Mouse (Mus musculus) CH12.LX (cell line): ENCODE data around the gene Oprd1. TPM values are rescaled to one million over a fixed set of nuclear protein-coding genes. Genes with fewer than 3 reads are reported as not detected.

Experiments
- DNase-seq: peaks from one replicate; pipeline ENCODE4 v3.0.0-alpha.2; 2013; ENCODE audit errors: extremely low read depth
- H3K27ac ChIP-seq: 2 replicates; pipeline ENCODE4 v1.5.1; 2012; ENCODE audit warnings: low read depth, mild to moderate bottlenecking, control low read depth, moderate library complexity; ENCODE audit not compliant: insufficient read depth
- H3K27me3 ChIP-seq: replicated peaks from 2 replicates; pipeline ENCODE3; 2012; ENCODE audit warnings: inconsistent platforms
- H3K36me3 ChIP-seq, 2 experiments: replicated peaks in 1 of 2; 2 replicates each; pipeline versions ENCODE3 to v1.6.1; 2012; ENCODE audit warnings: inconsistent platforms in 1 of 2, low read length in 1 of 2, mild to moderate bottlenecking in 1 of 2, mixed read lengths in 1 of 2, moderate library complexity in 1 of 2; ENCODE audit not compliant: control insufficient read depth in 1 of 2, insufficient read depth in 1 of 2
- H3K4me1 ChIP-seq, 2 experiments: 2 replicates each; pipeline ENCODE4 v1.6.1; 2012; ENCODE audit warnings: inconsistent platforms in 1 of 2, moderate library complexity in 1 of 2; ENCODE audit not compliant: insufficient read depth in 2 of 2, control insufficient read depth in 1 of 2
- H3K4me2 ChIP-seq: 2 replicates; pipeline ENCODE4 v1.6.1; 2012; ENCODE audit warnings: low read depth, mild to moderate bottlenecking, control low read depth; ENCODE audit not compliant: poor library complexity, insufficient read depth, severe bottlenecking
- H3K4me3 ChIP-seq, 3 experiments: fragments of 150-350 bp in 1 of 3; sonication (generic) in 1 of 3; replicated peaks in 1 of 3; 2 replicates each; pipeline versions ENCODE3 to v1.5.1; 2011 to 2012; ENCODE audit warnings: low read depth in 2 of 3, low read length in 2 of 3, mild to moderate bottlenecking in 2 of 3, moderate library complexity in 2 of 3, control low read depth in 1 of 3, improper control_type of control experiment in 1 of 3, inconsistent platforms in 1 of 3, mixed read lengths in 1 of 3; ENCODE audit not compliant: poor library complexity in 1 of 3
- H3K79me2 ChIP-seq: replicated peaks from 2 replicates; pipeline ENCODE4 v1.6.1; 2012; ENCODE audit warnings: mild to moderate bottlenecking, moderate library complexity; ENCODE audit not compliant: control insufficient read depth, poor library complexity, insufficient read depth, severe bottlenecking; ENCODE audit errors: extremely low read depth
- H3K9ac ChIP-seq: 2 replicates; pipeline ENCODE4 v1.6.1; 2012; ENCODE audit warnings: low read depth, mild to moderate bottlenecking, control low read depth, moderate library complexity; ENCODE audit not compliant: insufficient read depth
- H3K9me3 ChIP-seq: replicated peaks from 2 replicates; pipeline ENCODE3; 2012; ENCODE audit warnings: low read length, inconsistent platforms, mixed read lengths
- BHLHE40 ChIP-seq: IDR thresholded peaks from 2 replicates; pipeline ENCODE4 v1.6.1; 2011; ENCODE audit warnings: mild to moderate bottlenecking, low read depth, low read length, improper control_type of control experiment
- CHD1 ChIP-seq: IDR thresholded peaks from 2 replicates; pipeline ENCODE4 v1.6.1; 2012; ENCODE audit warnings: low read depth, low read length, improper control_type of control experiment, inconsistent platforms
- CTCF ChIP-seq, 2 experiments: IDR thresholded peaks in 1 of 2; conservative IDR thresholded peaks in 1 of 2; 2 replicates each; pipeline ENCODE4 v1.5.1; 2011 to 2012; ENCODE audit warnings: low read depth in 2 of 2, low read length in 2 of 2, improper control_type of control experiment in 1 of 2, inconsistent platforms in 1 of 2, mild to moderate bottlenecking in 1 of 2, moderate library complexity in 1 of 2
- E2F4 ChIP-seq: IDR thresholded peaks from 2 replicates; pipeline ENCODE4 v1.6.1; 2011; ENCODE audit warnings: low read depth, low read length, improper control_type of control experiment; ENCODE audit not compliant: insufficient replicate concordance
- GABPA ChIP-seq: IDR thresholded peaks from 2 replicates; pipeline ENCODE4 v1.6.1; 2012; ENCODE audit warnings: low read depth, low read length, improper control_type of control experiment, inconsistent platforms; ENCODE audit not compliant: insufficient replicate concordance
- HCFC1 ChIP-seq: IDR thresholded peaks from 2 replicates; pipeline ENCODE4 v1.6.1; 2012; ENCODE audit warnings: low read depth, mild to moderate bottlenecking, inconsistent platforms, low read length, improper control_type of control experiment
- IRF4 ChIP-seq: IDR thresholded peaks from 2 replicates; pipeline ENCODE4 v1.6.1; 2014; ENCODE audit warnings: low read depth, mild to moderate bottlenecking, inconsistent platforms, low read length, improper control_type of control experiment
- MAFK ChIP-seq: IDR thresholded peaks from 2 replicates; pipeline ENCODE4 v1.6.1; 2011; ENCODE audit warnings: low read length, improper control_type of control experiment; ENCODE audit not compliant: insufficient replicate concordance
- MAX ChIP-seq: IDR thresholded peaks from 2 replicates; pipeline ENCODE4 v1.6.1; 2011; ENCODE audit warnings: low read length, improper control_type of control experiment
- MAZ ChIP-seq: IDR thresholded peaks from 2 replicates; pipeline ENCODE4 v1.6.1; 2012; ENCODE audit warnings: low read depth, mild to moderate bottlenecking, inconsistent platforms, low read length, improper control_type of control experiment, moderate library complexity
- MEF2A ChIP-seq: IDR thresholded peaks from 2 replicates; pipeline ENCODE4 v1.6.1; 2014; ENCODE audit warnings: low read depth, mild to moderate bottlenecking, inconsistent platforms, low read length, improper control_type of control experiment, borderline replicate concordance
- MYC ChIP-seq: IDR thresholded peaks from 2 replicates; pipeline ENCODE4 v1.6.1; 2011; ENCODE audit warnings: low read depth, mild to moderate bottlenecking, improper control_type of control experiment, low read length
- NELFE ChIP-seq: IDR thresholded peaks from 2 replicates; pipeline ENCODE4 v1.6.1; 2011; ENCODE audit warnings: low read depth, low read length, improper control_type of control experiment
- POLR2A ChIP-seq: IDR thresholded peaks from 2 replicates; pipeline ENCODE4 v1.6.1; 2011; ENCODE audit warnings: low read depth, mild to moderate bottlenecking, improper control_type of control experiment, low read length
- POLR2AphosphoS2 ChIP-seq: IDR thresholded peaks from 2 replicates; pipeline ENCODE4 v1.6.1; 2011; ENCODE audit warnings: low read depth, low read length, improper control_type of control experiment
- RAD21 ChIP-seq: IDR thresholded peaks from 2 replicates; pipeline ENCODE4 v1.6.1; 2011; ENCODE audit warnings: low read depth, mild to moderate bottlenecking, low read length, improper control_type of control experiment, moderate library complexity
- RCOR1 ChIP-seq: conservative IDR thresholded peaks from 2 replicates; pipeline ENCODE4 v1.6.1; 2012; ENCODE audit warnings: low read depth, mild to moderate bottlenecking, inconsistent platforms, low read length, improper control_type of control experiment
- SMC3 ChIP-seq: IDR thresholded peaks from 2 replicates; pipeline ENCODE4 v1.6.1; 2011; ENCODE audit warnings: low read depth, low read length, improper control_type of control experiment
- TCF12 ChIP-seq: IDR thresholded peaks from 2 replicates; pipeline ENCODE4 v1.6.1; 2014; ENCODE audit warnings: low read depth, mild to moderate bottlenecking, inconsistent platforms, low read length, improper control_type of control experiment
- USF2 ChIP-seq: conservative IDR thresholded peaks from 2 replicates; pipeline ENCODE4 v1.6.1; 2011; ENCODE audit warnings: low read depth, low read length, improper control_type of control experiment
- ZKSCAN1 ChIP-seq: IDR thresholded peaks from 2 replicates; pipeline ENCODE4 v1.6.1; 2012; ENCODE audit warnings: low read depth, inconsistent platforms, low read length, improper control_type of control experiment, borderline replicate concordance
- dilution Hi-C: fragments of 300-500 bp; cut with MboI; formaldehyde crosslinking; loops from 2 replicates; pipeline ENCODE4 v1.14.3; 2020; ENCODE audit warnings: low sequenced_read_pairs; ENCODE audit not compliant: extremely low pct_unique_long_range_greater_than_20kb, extremely low pct_ligation_motif_present
- in situ Hi-C: fragments of 300-500 bp; cut with MboI; formaldehyde crosslinking; loops from 3 replicates; pipeline ENCODE4 v1.14.3; 2019; ENCODE audit warnings: low sequenced_read_pairs, low pct_ligation_motif_present, low pct_unique_long_range_greater_than_20kb, mixed read lengths
- polyA plus RNA-seq: library from polyadenylated mRNA; unstranded; fragments of >175 nt; gene quantifications from 2 replicates; pipeline ENCODE4 v1.2.1, GENCODE M21; 2012; ENCODE audit warnings: low read depth; ENCODE audit not compliant: insufficient read length
- total RNA-seq, 2 experiments: library from RNA; depleted of rRNA; stranded (reverse); fragments of 300-350 nt in 1 of 2; fragments of >200 nt in 1 of 2; gene quantifications; 2 replicates each; pipeline ENCODE4 v1.2.3; 2012 to 2014

Gene Oprd1
- total and polyA plus RNA-seq, 3 experiments: not detected

DNA sequence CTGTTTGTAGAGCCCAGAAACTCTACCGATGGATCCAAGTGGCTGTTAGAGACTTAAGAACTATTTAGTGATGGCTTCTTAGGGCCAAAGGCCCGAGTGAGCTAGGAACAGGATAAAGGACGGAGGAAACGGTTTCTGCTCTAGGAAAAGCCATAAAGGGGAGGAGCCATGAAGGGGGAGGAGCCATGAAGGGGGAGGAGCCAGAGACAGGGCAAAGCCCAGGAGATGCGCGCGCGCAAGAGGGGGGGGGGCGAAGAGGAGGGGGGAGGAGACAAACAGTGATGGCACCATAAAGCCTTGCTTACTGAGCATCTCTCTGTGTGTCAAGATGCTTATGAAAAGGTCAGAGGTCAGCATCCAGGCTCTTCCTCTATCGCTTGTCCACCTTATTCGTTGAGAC, 13.6 kb downstream of the Oprd1 start:
- no peaks in the 10 kb centered on the region for H3K9me3 ChIP-seq
- no peak overlapping the region for H3K9ac ChIP-seq
- TF ChIP-seq CTCF (conservative IDR thresholded peaks at IDR 0.05 in 1 of 2, IDR thresholded peaks at IDR 0.05 in 1 of 2; ENCODE audit: low read depth in 2 of 2, low read length in 2 of 2): no peak
- TF ChIP-seq SMC3: no peak
- TF ChIP-seq E2F4: no peak
- TF ChIP-seq POLR2A: no peak
- TF ChIP-seq RCOR1: no peak
- no peak for TF ChIP-seq HCFC1
- TF ChIP-seq MYC: no peak
- TF ChIP-seq IRF4: no peak
- TF ChIP-seq NELFE: no peak
- no peak for TF ChIP-seq GABPA
- TF ChIP-seq CHD1: no peak
- no peak for TF ChIP-seq MAFK
- TF ChIP-seq USF2: no peak
- TF ChIP-seq TCF12: no peak
- TF ChIP-seq MAX: no peak
- no peak for TF ChIP-seq RAD21
- no peak for TF ChIP-seq POLR2AphosphoS2
- no peak for TF ChIP-seq ZKSCAN1
- no peak for TF ChIP-seq MAZ
- TF ChIP-seq MEF2A: no peak
- no peaks in the 10 kb centered on the region for H3K79me2 ChIP-seq
- no peak overlapping the region for H3K4me2 ChIP-seq
- H3K27me3 ChIP-seq: peaks cover 20% of the 10 kb centered on the region
- DNase-seq: no peak
- H3K4me1 ChIP-seq: no peaks in the 10 kb centered on the region
- in situ Hi-C loops: no loop called here
- no peak overlapping the region for H3K27ac ChIP-seq
- H3K36me3 ChIP-seq: no peaks in the 10 kb centered on the region
- dilution Hi-C loops: no loop called here
- H3K4me3 ChIP-seq: no peak overlapping the region

DNA sequence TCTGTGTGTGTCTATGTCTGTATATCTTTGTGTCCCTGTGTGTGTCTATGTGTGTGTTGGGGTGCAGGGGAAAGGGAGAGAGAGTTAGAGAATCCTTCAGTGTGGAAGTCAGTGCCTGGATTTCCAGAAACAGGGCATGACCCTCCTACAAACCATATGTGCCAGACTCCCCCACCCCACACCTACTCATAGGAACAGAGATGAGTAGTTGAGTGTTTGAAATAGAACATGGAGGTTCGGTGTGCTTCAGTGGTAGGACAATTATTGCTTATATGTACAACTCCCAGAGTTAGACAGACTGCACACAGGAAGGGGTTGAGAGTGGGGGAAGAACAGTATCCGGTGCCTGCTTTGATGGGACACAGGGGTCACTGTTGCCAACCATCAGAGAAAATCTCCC, 14.2 kb downstream of the Oprd1 start:
- no peak overlapping the region for H3K4me2 ChIP-seq
- no peaks in the 10 kb centered on the region for H3K36me3 ChIP-seq
- no peak overlapping the region for H3K27ac ChIP-seq
- dilution Hi-C loops (no loop called here), in situ Hi-C loops (no loop called here)
- H3K27me3 ChIP-seq: peaks cover 21% of the 10 kb centered on the region
- no peak for DNase-seq
- no peak for TF ChIP-seq BHLHE40
- no peaks in the 10 kb centered on the region for H3K9me3 ChIP-seq
- no peak overlapping the region for H3K4me3 ChIP-seq
- no peaks in the 10 kb centered on the region for H3K79me2 ChIP-seq
- H3K9ac ChIP-seq: no peak overlapping the region
- no peaks in the 10 kb centered on the region for H3K4me1 ChIP-seq
